Mouse (Mus musculus): Measurements from ENCODE around the gene Bean1. TPM values are rescaled to one million over a fixed set of nuclear protein-coding genes. Genes with fewer than 3 reads are reported as not detected.
"Not testable (repeated sequence)": the region's sequence is repeated elsewhere in the genome, so short reads cannot be mapped to it uniquely, and the experiment has no call there.

Gene Bean1
- polyA plus RNA-seq, 1 experiment from 2014 or later = 0.57 TPM

DNA sequence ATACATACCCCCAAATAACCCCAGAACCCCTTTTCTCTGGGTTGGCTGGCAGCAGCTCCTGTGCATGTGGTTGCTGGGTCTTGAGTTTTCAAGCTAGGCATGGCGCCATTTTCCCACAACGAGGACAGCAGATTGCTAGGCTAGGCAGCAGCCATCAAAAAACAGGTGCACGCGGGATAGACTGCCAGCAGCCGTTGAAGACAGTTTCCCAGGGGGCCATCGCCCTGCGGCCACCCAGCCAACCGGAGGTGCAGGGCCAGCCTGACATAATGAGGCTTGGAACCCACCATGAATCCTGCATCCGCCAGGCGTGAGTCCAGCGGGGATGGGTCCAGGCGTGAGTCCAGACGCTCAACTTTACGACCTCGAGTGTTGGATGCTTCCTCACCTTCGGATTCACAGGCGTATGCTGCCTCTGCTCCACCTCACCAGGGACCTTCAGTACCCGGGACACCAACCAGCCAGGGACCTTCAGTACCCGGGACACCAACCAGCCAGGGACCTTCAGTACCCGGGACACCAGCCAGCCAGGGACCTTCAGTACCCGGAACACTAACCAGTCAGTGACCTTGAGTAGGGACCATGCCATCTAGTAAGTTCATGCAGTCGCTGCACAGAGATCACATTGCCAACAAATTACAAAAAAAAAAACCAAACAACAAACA is 94.2 kb downstream of the Bean1 start:
- WGBS = 95% methylated on average over 22 of the region's 22 CpGs
- H3K36me3 ChIP-seq (ENCODE audit: control insufficient read depth, insufficient read depth, low read length) = not testable (repeated sequence)

DNA sequence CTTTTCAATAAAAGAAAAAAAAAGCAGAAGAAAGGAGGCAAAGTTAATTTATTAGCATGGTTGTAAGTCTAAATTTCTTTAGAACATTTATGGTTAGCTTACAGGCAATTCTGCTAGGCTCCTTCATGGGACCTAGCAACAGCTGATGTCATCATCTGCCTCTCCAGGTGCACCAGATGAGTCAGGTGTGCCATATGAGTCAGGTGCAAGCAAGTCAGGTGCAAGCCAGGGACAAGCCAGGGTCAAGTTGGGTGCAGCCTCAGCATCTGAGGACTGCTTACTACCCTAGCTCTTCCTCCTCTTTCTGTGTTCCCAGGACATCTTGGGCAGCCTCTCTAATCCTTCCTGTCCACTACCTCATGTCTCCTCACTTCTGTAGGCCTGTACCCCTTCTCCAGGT is 98.1 kb downstream of the Bean1 start:
- no peaks in the 10 kb centered on the region for H3K27me3 ChIP-seq (ENCODE audit: control insufficient read depth, insufficient read depth, low read depth, low read length)
- ATAC-seq (ENCODE audit: low read depth) = no peak
- H3K27ac ChIP-seq (ENCODE audit: low read length) = no peak overlapping the region
- no peaks in the 10 kb centered on the region for H3K4me1 ChIP-seq (replicated peaks; ENCODE audit: control insufficient read depth, insufficient read depth, low read length)
- no peak overlapping the region for H3K4me3 ChIP-seq (ENCODE audit: low read length)
- H3K4me2 ChIP-seq (ENCODE audit: low read depth, low read length) = no peak overlapping the region
- H3K9ac ChIP-seq (ENCODE audit: low read length) = no peak overlapping the region
- H3K36me3 ChIP-seq (ENCODE audit: control insufficient read depth, insufficient read depth, low read length) = no peaks in the 10 kb centered on the region
- no peaks in the 10 kb centered on the region for H3K9me3 ChIP-seq (ENCODE audit: control insufficient read depth, low read length)

More for the DNA sequence above, 94.2 kb downstream of the Bean1 start:
- H3K27ac ChIP-seq (ENCODE audit: low read length); H3K9me3 ChIP-seq (ENCODE audit: control insufficient read depth, low read length); H3K27me3 ChIP-seq (ENCODE audit: control insufficient read depth, insufficient read depth, low read depth, low read length); H3K4me1 ChIP-seq (replicated peaks; ENCODE audit: control insufficient read depth, insufficient read depth, low read length); ATAC-seq (ENCODE audit: low read depth); H3K4me2 ChIP-seq (ENCODE audit: low read depth, low read length); H3K9ac ChIP-seq (ENCODE audit: low read length); H3K4me3 ChIP-seq (ENCODE audit: low read length): not testable (repeated sequence)

Other genes starting within 250 kb of the Bean1 start
- 77.5 and 84.0 TPM in 2 replicates for gene Cdh5, start 68.8 kb upstream of the Bean1 start, polyA plus RNA-seq (2015; fragmentation: Nextera tagmentation; extraction: Ambion mirVana)
- gene Tk2, start 78.1 kb downstream of the Bean1 start, polyA plus RNA-seq (2015; fragmentation: Nextera tagmentation; extraction: Ambion mirVana) = 15.2 and 15.9 TPM in 2 replicates
- gene Cklf, start 80.4 kb downstream of the Bean1 start, polyA plus RNA-seq (2015; fragmentation: Nextera tagmentation; extraction: Ambion mirVana) = 41.4 and 42.1 TPM in 2 replicates
- gene Cmtm2a, start 122.7 kb downstream of the Bean1 start, polyA plus RNA-seq (2015; fragmentation: Nextera tagmentation; extraction: Ambion mirVana) = not detected in 2 replicates
- gene Gm45711, start 139.6 kb downstream of the Bean1 start, polyA plus RNA-seq (2015; fragmentation: Nextera tagmentation; extraction: Ambion mirVana) = not detected in 2 replicates
- gene Cmtm1, start 139.7 kb downstream of the Bean1 start, polyA plus RNA-seq (2015; fragmentation: Nextera tagmentation; extraction: Ambion mirVana) = not detected in 2 replicates
- gene Gm11020, start 151.1 kb downstream of the Bean1 start, polyA plus RNA-seq (2015; fragmentation: Nextera tagmentation; extraction: Ambion mirVana) = not detected in 2 replicates
- not detected in 2 replicates for gene Cmtm2b, start 151.8 kb downstream of the Bean1 start, polyA plus RNA-seq (2015; fragmentation: Nextera tagmentation; extraction: Ambion mirVana)
- 133 and 142 TPM in 2 replicates for gene Cmtm3, start 169.0 kb downstream of the Bean1 start, polyA plus RNA-seq (2015; fragmentation: Nextera tagmentation; extraction: Ambion mirVana)
- gene Cmtm4, start 225.4 kb downstream of the Bean1 start, polyA plus RNA-seq (2015; fragmentation: Nextera tagmentation; extraction: Ambion mirVana) = 2.5 and 2.6 TPM in 2 replicates